Mouse (Mus musculus) brain, embryonic 18.5 days (tissue): ENCODE measurements around the gene Ttc21a.

Experiments used
- DNase-seq: peaks from one replicate; pipeline ENCODE4 v3.0.0-alpha.2; 2012; ENCODE audit warnings: low read depth, low spot score

Ttc21a gene

GRCm38 (mm10) chr9:119941407-119941806 is 4.0 kb downstream of the Ttc21a start:
- DNase-seq = no peak

DNA sequence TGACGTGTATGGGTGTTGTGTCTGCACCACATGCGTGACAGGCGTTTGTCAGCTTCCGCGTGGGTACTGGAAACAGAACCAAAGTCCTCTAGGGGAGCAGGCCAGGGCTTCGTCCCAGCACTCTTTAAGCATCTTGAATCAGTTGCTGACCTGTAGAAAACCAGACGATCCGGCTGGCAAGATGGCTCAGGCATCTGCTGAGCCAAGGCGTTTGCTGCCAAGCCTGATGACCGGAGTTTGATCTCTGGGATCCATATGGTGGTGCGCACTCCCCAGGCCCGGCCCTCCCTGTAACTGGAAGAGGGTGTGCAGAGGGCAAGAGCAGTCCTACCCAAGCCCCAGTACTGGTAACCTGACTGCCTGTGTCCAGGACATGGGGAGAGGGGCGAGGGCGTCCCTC is 4.5 kb downstream of the Ttc21a start:
- no peak for DNase-seq

DNA sequence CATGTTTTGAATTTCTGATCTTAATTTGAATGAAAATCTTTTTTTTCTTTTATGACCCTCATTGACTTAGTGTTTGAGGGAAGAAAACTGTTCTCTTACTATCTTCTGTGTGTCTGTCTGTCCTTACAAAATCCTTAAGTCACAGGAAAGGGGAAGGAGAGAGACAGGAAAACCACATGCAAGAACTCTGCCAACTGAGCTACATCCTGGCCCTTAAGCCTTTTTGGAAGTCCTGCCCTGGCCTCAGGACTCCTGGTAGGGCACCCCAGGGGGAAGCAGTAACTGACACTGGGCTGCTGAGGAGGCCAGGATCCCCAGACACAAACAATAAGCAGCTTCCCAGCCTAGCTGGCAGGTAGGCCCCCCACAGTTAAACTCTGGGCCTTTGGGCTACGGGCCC is 5.9 kb downstream of the Ttc21a start:
- DNase-seq = no peak

- DNase-seq = no peak
These were observed 7.9 kb downstream of the Ttc21a start for GRCm38 (mm10) chr9:119945173-119945900.

- no peak for DNase-seq
These were observed 11.4 kb downstream of the Ttc21a start for GRCm38 (mm10) chr9:119948804-119949203.

- DNase-seq = no peak
These were observed 13.0 kb downstream of the Ttc21a start for GRCm38 (mm10) chr9:119950434-119950833.

- DNase-seq = no peak
These were observed 14.0 kb downstream of the Ttc21a start for GRCm38 (mm10) chr9:119951388-119951787.

DNA sequence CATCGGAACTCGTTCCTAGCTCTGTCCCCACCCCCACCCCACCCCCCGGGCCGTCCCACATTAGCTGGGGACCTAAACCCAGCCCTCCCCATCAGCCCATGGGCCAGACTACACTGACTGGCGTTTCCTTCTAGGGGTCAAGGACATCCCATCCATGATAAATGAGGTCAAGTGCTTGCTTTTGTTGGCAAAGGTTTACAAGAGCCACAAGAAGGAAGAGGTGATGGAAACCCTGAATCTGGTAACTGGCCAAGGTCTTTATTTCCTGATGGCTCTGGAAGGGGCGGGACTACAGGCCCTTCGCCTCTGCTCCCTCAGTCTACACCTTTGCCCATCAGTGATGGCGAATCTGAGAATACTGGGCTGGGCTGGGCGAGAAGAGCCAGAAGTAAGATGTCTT is 21.4 kb downstream of the Ttc21a start:
- DNase-seq = no peak

- no peak for DNase-seq
These were observed 24.8 kb downstream of the Ttc21a start for GRCm38 (mm10) chr9:119962216-119962615.

- DNase-seq = no peak
These were observed 25.7 kb downstream of the Ttc21a start for GRCm38 (mm10) chr9:119962987-119963667.

GRCm38 (mm10) chr9:119964206-119964605 is 26.8 kb downstream of the Ttc21a start:
- DNase-seq = no peak

GRCm38 (mm10) chr9:119965186-119965585 is 27.8 kb downstream of the Ttc21a start:
- DNase-seq = no peak

- no peak for DNase-seq
These were observed 29.0 kb downstream of the Ttc21a start for GRCm38 (mm10) chr9:119966221-119966910.

DNA sequence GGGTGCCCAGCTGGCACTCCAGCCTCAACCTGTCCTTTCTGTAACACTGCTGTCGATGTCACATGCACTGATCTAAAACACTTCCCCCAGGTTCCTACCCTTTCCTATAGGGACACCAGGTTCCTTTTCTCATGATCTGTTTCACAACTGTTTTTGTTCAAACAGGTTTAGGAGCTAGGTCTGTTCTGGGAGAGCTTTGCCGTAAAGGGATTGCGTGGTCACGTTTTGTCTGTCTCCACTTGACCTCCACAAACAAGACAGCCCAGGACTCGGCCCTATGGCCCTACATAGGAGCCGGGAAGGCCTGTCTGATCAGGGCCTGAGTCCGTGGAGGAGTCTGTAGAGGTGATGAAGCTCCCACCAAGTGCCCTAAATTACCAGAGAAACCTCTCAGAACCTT is 32.4 kb downstream of the Ttc21a start:
- no peak for DNase-seq

DNA sequence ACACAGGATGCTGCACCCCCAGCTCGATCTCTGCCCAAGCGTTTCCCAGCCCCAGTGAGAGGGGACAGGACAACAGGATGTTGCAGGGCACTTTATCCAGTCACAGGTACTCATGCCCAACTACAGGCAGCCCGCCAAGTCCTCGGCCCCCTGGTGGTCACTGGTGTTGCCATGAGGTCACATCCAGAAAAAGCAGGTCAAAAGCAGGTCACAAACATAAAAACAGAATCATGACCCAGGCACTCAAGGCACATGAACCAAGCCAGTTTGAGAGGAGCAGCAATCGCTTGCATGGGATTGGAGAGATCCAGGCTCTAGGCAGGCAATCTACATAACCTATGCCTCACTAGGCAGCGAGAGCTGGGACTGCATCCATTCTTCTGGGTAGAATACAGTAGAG is 32.8 kb downstream of the Ttc21a start:
- DNase-seq = no peak

DNA sequence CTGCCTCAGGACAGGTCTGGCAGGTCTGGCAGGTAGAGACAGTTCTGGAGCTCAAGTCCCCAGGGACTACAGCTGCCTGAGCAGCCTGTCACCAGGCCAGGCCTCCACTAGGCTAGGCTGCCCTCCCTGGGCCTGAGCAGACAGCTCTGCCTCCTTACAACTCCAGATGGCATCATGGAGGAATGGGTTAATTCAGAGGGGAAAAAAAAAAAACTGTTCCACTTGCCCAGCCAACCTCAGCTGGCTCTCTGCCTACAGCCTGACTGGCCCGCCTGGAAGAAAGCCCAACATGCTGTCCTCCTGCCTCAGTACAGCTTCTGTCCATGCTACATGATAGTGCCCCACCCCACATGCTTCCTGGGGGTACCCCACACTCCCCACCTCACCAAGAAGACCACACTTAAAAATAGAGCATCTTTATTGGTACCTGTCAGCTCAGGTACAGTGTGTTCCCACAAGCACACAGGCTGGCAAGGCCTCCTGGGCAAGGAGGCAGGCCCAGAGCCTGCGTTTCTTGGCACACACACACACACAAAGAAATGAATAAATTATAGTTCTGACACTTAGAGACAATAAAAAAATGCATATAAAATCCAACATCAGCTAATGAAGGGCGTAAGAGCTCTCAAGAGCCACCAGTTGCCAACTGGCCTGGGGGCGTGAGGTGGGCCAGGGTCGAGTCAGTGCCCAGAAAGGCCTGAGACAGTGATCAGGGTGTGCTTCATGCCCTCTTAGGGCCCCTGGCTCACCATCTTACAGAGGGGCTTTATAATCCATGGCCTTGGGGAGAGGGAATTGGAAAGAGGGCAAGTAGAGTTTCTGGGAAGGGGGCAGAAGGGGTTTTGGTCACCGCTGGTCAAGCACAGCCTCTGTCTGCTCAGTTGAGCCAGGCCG is 33.6 kb downstream of the Ttc21a start:
- DNase-seq = peak; percentile 51

GRCm38 (mm10) chr9:119972166-119972565 is 34.8 kb downstream of the Ttc21a start:
- DNase-seq = no peak

GRCm38 (mm10) chr9:119972582-119972981 is 35.2 kb downstream of the Ttc21a start:
- DNase-seq = no peak

- DNase-seq = no peak
These were observed 35.9 kb downstream of the Ttc21a start for GRCm38 (mm10) chr9:119973281-119973680.

DNA sequence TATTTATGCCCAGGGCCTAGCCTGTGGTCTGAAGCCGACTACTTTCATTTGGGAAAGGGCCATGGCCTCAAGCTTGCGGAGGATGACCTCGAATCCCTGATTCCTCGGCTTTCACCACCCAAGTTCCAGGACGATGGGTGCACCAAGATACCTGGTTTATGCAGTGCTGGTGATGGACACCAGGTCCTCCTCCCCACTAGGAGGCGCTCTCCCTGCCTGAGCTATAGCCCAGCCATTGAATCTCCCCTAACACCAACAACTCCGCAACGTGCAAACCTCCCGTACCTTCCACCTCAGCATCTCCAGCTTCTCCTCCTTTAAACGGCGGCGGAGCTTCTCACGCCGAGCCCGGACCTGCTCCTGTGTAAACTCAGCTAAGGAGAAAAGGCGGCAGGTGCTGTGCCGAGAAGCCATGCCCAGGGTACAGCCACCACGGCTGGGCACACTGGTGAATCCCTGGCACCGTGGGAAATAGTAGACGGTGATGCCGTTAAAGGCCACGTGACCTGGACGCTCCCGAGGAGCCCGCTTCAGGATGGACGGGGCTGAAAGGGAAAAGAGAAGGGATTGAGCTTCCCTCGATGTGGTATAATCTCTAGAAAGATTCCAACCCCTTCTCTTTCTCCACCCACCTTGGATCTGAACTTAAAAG is 36.6 kb downstream of the Ttc21a start:
- DNase-seq = no peak

DNA sequence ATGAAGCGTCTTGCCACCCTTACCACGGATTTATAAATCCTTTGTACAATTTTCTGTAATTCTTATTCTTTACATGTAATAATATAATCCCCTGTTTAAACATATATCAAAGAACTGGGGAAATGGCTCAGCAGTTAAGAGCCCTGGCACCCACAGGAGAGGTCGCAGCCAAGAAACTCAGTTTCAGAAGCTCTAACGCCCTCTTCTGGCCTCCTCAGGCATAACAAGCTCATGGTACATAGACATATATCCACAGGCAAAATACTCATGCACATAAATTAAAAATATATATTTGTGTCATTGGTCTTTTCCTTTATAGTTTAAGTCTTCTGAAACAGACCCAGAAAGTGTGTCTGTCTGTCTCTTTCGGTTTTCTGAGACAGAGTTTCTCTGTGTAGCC is 37.2 kb downstream of the Ttc21a start:
- DNase-seq = no peak
